Mouse (Mus musculus): ENCODE results near the gene Cfl1. TPM values are rescaled to one million over a fixed set of nuclear protein-coding genes. Genes with fewer than 3 reads are reported as not detected.

Cfl1 gene
- 109 TPM for polyA plus RNA-seq (2014; fragmentation: Illumina TruSeq; extraction: RNeasy Lipid Tissue Mini Kit (QIAGEN cat#74804); ENCODE audit: low read depth, low replicate concordance)

GRCm38 (mm10) chr19:5490313-5490897 is at the start of gene Cfl1:
Gene Cfl1 (plus strand): TSS chr19:5490455.

DNA sequence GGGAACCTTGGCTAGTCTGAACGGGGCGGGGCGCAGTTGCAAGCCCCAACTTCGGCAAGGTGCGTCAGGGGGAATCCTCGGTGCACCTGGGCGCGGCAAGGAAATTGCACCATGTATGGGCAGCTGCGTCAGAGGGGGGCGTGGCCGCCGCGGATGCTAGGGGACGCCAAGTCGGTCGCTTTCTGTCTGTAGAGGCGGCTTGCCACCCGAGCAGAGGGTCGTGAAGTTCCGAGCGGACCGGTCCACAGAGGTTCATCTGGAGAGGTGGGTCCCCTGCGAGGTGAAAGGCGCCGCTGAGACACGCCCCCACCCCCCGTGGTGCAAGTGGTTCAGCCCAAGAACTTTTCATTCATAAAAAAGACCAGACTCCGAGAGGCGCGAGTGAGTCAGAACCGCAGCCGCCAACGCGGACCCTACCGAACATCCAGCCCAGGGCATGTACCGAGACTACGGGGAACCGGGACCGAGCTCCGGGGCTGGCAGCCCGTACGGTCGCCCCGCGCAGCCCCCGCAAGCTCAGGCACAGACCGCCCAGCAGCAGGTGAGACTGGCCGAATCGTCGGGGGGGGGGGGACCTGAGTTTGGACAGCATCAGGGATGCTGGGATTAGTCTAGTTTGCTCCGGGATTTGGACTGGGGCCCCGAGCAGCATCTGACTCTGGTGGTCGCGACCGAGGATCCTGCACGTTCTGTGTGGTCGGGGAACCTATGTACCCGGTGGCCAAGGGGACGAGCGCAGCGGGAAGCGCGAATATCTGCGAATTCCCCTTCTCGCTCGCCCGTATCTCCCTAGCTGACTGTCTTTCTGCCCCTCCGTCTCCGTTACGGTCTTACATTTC is 42.5 kb upstream of the Cfl1 start, which contains the start of gene Fosl1:
Gene Fosl1, plus strand, starts transcription at position 33 of the 839 bp plus-strand sequence.

GRCm38 (mm10) chr19:5457746-5458442 is 32.4 kb upstream of the Cfl1 start, which contains the start of gene Ccdc85b:
Gene Ccdc85b (minus strand): TSS chr19:5457894.

GRCm38 (mm10) chr19:5460465-5460911 is 29.8 kb upstream of the Cfl1 start, which contains the start of gene Fibp:
Gene Fibp (plus strand): TSS chr19:5460615.

DNA sequence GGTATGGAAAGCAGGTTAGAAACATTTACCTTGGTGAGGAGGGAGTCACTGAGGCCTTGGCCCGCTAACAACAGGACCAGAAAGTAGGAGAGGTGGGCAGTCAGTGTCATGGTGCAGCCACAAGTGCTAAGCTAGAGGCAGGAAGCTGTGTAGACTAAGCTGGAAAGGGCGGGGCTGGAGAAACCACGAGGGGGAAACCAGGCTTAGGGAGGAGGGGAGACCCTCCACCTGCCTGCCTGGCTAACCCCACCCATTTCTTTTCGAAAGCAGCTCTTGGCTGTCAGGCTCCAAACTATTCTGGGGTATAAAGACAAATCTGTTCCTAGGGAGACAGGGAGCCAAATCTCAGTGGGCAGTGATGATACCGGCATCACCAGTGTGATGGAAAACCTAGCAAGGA is 21.9 kb upstream of the Cfl1 start, which contains the start of gene Ctsw:
Gene Ctsw, minus strand, starts transcription at position 134 of the 400 bp plus-strand sequence.

GRCm38 (mm10) chr19:5473720-5474119 is 16.5 kb upstream of the Cfl1 start, which contains the start of gene Efemp2:
Gene Efemp2 (plus strand): TSS chr19:5473954.

GRCm38 (mm10) chr19:5487768-5488550 is 2.3 kb upstream of the Cfl1 start, which contains the start of gene Mus81:
Gene Mus81 (minus strand): TSS chr19:5488402.

DNA sequence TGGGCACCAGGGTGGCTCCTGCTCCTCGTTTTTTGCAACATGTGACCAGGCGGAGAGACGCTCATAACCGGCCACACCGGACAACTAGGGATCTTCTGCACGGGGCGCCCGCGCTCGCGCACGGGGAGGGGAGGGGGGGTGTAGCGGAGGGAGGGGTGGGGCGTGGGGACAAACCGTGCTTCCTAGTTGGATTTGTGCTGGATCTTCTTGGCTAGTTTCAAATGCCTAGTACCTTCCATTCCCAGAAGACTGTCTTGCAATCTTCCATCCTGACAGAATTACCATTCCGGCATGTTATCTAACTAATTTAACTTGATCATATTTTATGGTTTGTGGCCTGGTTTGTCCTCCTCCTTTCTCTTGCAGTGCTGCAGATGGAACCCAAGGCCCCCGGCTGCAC is 13.4 kb downstream of the Cfl1 start, which contains the start of gene 1700020D05Rik:
Gene 1700020D05Rik, minus strand, starts transcription at position 101 of the 400 bp plus-strand sequence.

DNA sequence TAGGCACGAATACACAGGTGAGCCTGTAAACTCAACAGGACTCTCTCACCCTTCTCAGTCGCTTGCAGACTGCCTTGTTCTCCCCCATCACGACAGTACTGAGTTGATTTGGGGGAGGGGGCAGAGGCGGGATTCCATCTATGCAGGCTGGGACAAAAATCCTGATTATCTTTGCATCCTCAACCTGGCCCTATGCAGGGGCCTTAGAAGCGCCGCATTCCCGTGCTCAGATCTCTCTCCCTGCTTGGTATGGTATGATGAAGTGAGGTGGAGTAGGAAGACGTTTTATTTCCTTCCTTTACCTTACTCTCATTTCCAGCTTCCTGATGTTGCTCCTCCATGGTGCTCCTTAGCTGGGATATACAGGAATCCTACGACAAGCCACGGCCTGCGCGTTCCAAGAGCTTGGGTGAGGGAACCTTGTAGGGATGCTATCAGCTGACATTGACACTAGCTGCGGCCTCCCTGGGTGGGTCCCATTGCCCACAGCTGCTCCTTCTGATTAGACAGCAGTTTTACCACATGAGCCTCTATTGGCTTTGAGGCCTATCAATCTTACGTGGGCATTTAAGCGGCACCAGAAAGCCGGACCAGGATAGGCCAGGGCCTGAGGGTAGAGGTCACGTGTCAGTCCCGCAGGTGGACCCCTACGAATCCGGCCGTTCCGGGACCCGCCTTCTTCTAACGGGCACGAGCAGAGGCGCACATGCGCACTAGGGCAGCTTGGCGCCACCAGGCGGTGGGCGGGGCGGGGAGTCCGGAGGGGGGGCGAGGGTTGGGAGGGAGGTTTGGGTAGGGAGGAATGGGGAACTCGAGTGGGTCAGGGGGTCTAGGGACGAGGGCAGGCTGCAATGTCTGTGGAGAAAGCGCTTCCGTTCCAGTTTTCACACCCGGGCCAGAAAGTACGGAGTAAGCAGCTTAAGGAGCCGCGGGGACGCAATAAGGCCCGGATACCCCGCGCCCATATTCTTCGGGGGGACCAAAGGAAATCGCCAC is 20.1 kb downstream of the Cfl1 start, which contains the start of gene Snx32:
Gene Snx32, minus strand, starts transcription at position 508 of the 996 bp plus-strand sequence.

Other genes with a start within 250 kb of the Cfl1 start
- gene Pacs1, start 217.3 kb upstream of the Cfl1 start, polyA plus RNA-seq (2014; fragmentation: Illumina TruSeq; extraction: RNeasy Lipid Tissue Mini Kit (QIAGEN cat#74804); ENCODE audit: low read depth, low replicate concordance), result 0.53 TPM
- gene Sf3b2, start 195.0 kb upstream of the Cfl1 start, polyA plus RNA-seq (2014; fragmentation: Illumina TruSeq; extraction: RNeasy Lipid Tissue Mini Kit (QIAGEN cat#74804); ENCODE audit: low read depth, low replicate concordance), result 25.1 TPM
- gene Gal3st3, start 192.1 kb upstream of the Cfl1 start, polyA plus RNA-seq (2014; fragmentation: Illumina TruSeq; extraction: RNeasy Lipid Tissue Mini Kit (QIAGEN cat#74804); ENCODE audit: low read depth, low replicate concordance), result not detected
- not detected for gene Catsper1, start 154.7 kb upstream of the Cfl1 start, polyA plus RNA-seq (2014; fragmentation: Illumina TruSeq; extraction: RNeasy Lipid Tissue Mini Kit (QIAGEN cat#74804); ENCODE audit: low read depth, low replicate concordance)
- not detected for gene Cst6, start 140.9 kb upstream of the Cfl1 start, polyA plus RNA-seq (2014; fragmentation: Illumina TruSeq; extraction: RNeasy Lipid Tissue Mini Kit (QIAGEN cat#74804); ENCODE audit: low read depth, low replicate concordance)
- gene Eif1ad, start 123.7 kb upstream of the Cfl1 start, polyA plus RNA-seq (2014; fragmentation: Illumina TruSeq; extraction: RNeasy Lipid Tissue Mini Kit (QIAGEN cat#74804); ENCODE audit: low read depth, low replicate concordance), result 7.1 TPM
- 7.5 TPM for gene Banf1, start 123.3 kb upstream of the Cfl1 start, polyA plus RNA-seq (2014; fragmentation: Illumina TruSeq; extraction: RNeasy Lipid Tissue Mini Kit (QIAGEN cat#74804); ENCODE audit: low read depth, low replicate concordance)
- 4.6 TPM for gene Sart1, start 101.8 kb upstream of the Cfl1 start, polyA plus RNA-seq (2014; fragmentation: Illumina TruSeq; extraction: RNeasy Lipid Tissue Mini Kit (QIAGEN cat#74804); ENCODE audit: low read depth, low replicate concordance)
- not detected for gene Tsga10ip, start 87.9 kb upstream of the Cfl1 start, polyA plus RNA-seq (2014; fragmentation: Illumina TruSeq; extraction: RNeasy Lipid Tissue Mini Kit (QIAGEN cat#74804); ENCODE audit: low read depth, low replicate concordance)
- gene Drap1, start 65.5 kb upstream of the Cfl1 start, polyA plus RNA-seq (2014; fragmentation: Illumina TruSeq; extraction: RNeasy Lipid Tissue Mini Kit (QIAGEN cat#74804); ENCODE audit: low read depth, low replicate concordance), result 7.4 TPM
- 0.58 TPM for gene AI837181, start 65.3 kb upstream of the Cfl1 start, polyA plus RNA-seq (2014; fragmentation: Illumina TruSeq; extraction: RNeasy Lipid Tissue Mini Kit (QIAGEN cat#74804); ENCODE audit: low read depth, low replicate concordance)
- not detected for gene Fosl1, start 42.9 kb upstream of the Cfl1 start, polyA plus RNA-seq (2014; fragmentation: Illumina TruSeq; extraction: RNeasy Lipid Tissue Mini Kit (QIAGEN cat#74804); ENCODE audit: low read depth, low replicate concordance)
- 0.11 TPM for gene Ccdc85b, start 32.6 kb upstream of the Cfl1 start, polyA plus RNA-seq (2014; fragmentation: Illumina TruSeq; extraction: RNeasy Lipid Tissue Mini Kit (QIAGEN cat#74804); ENCODE audit: low read depth, low replicate concordance)
- gene Fibp, start 29.8 kb upstream of the Cfl1 start, polyA plus RNA-seq (2014; fragmentation: Illumina TruSeq; extraction: RNeasy Lipid Tissue Mini Kit (QIAGEN cat#74804); ENCODE audit: low read depth, low replicate concordance), result 5.5 TPM
- not detected for gene Ctsw, start 21.9 kb upstream of the Cfl1 start, polyA plus RNA-seq (2014; fragmentation: Illumina TruSeq; extraction: RNeasy Lipid Tissue Mini Kit (QIAGEN cat#74804); ENCODE audit: low read depth, low replicate concordance)
- not detected for gene Efemp2, start 16.5 kb upstream of the Cfl1 start, polyA plus RNA-seq (2014; fragmentation: Illumina TruSeq; extraction: RNeasy Lipid Tissue Mini Kit (QIAGEN cat#74804); ENCODE audit: low read depth, low replicate concordance)
- gene Mus81, start 2.1 kb upstream of the Cfl1 start, polyA plus RNA-seq (2014; fragmentation: Illumina TruSeq; extraction: RNeasy Lipid Tissue Mini Kit (QIAGEN cat#74804); ENCODE audit: low read depth, low replicate concordance), result 0.74 TPM
- not detected for gene 1700020D05Rik, start 13.3 kb downstream of the Cfl1 start, polyA plus RNA-seq (2014; fragmentation: Illumina TruSeq; extraction: RNeasy Lipid Tissue Mini Kit (QIAGEN cat#74804); ENCODE audit: low read depth, low replicate concordance)
- 0.64 TPM for gene Snx32, start 20.1 kb downstream of the Cfl1 start, polyA plus RNA-seq (2014; fragmentation: Illumina TruSeq; extraction: RNeasy Lipid Tissue Mini Kit (QIAGEN cat#74804); ENCODE audit: low read depth, low replicate concordance)
- not detected for gene Ovol1, start 70.2 kb downstream of the Cfl1 start, polyA plus RNA-seq (2014; fragmentation: Illumina TruSeq; extraction: RNeasy Lipid Tissue Mini Kit (QIAGEN cat#74804); ENCODE audit: low read depth, low replicate concordance)
- gene Ap5b1, start 77.6 kb downstream of the Cfl1 start, polyA plus RNA-seq (2014; fragmentation: Illumina TruSeq; extraction: RNeasy Lipid Tissue Mini Kit (QIAGEN cat#74804); ENCODE audit: low read depth, low replicate concordance), result not detected
- 3.4 TPM for gene Rnaseh2c, start 111.4 kb downstream of the Cfl1 start, polyA plus RNA-seq (2014; fragmentation: Illumina TruSeq; extraction: RNeasy Lipid Tissue Mini Kit (QIAGEN cat#74804); ENCODE audit: low read depth, low replicate concordance)
- gene Kat5, start 119.8 kb downstream of the Cfl1 start, polyA plus RNA-seq (2014; fragmentation: Illumina TruSeq; extraction: RNeasy Lipid Tissue Mini Kit (QIAGEN cat#74804); ENCODE audit: low read depth, low replicate concordance), result 7.2 TPM
- gene Rela, start 147.0 kb downstream of the Cfl1 start, polyA plus RNA-seq (2014; fragmentation: Illumina TruSeq; extraction: RNeasy Lipid Tissue Mini Kit (QIAGEN cat#74804); ENCODE audit: low read depth, low replicate concordance), result 2.4 TPM
- gene Sipa1, start 173.3 kb downstream of the Cfl1 start, polyA plus RNA-seq (2014; fragmentation: Illumina TruSeq; extraction: RNeasy Lipid Tissue Mini Kit (QIAGEN cat#74804); ENCODE audit: low read depth, low replicate concordance), result 0.16 TPM
- 0.16 TPM for gene Map3k11, start 198.3 kb downstream of the Cfl1 start, polyA plus RNA-seq (2014; fragmentation: Illumina TruSeq; extraction: RNeasy Lipid Tissue Mini Kit (QIAGEN cat#74804); ENCODE audit: low read depth, low replicate concordance)
- 0.37 TPM for gene Pcnx3, start 198.5 kb downstream of the Cfl1 start, polyA plus RNA-seq (2014; fragmentation: Illumina TruSeq; extraction: RNeasy Lipid Tissue Mini Kit (QIAGEN cat#74804); ENCODE audit: low read depth, low replicate concordance)
- not detected for gene Kcnk7, start 213.9 kb downstream of the Cfl1 start, polyA plus RNA-seq (2014; fragmentation: Illumina TruSeq; extraction: RNeasy Lipid Tissue Mini Kit (QIAGEN cat#74804); ENCODE audit: low read depth, low replicate concordance)
- 0.69 TPM for gene Ehbp1l1, start 235.9 kb downstream of the Cfl1 start, polyA plus RNA-seq (2014; fragmentation: Illumina TruSeq; extraction: RNeasy Lipid Tissue Mini Kit (QIAGEN cat#74804); ENCODE audit: low read depth, low replicate concordance)
- gene Fam89b, start 239.2 kb downstream of the Cfl1 start, polyA plus RNA-seq (2014; fragmentation: Illumina TruSeq; extraction: RNeasy Lipid Tissue Mini Kit (QIAGEN cat#74804); ENCODE audit: low read depth, low replicate concordance), result 0.45 TPM

Measured in liver, adult 10 weeks (tissue).